Mouse (Mus musculus): ENCODE measurements around the gene Pf4. TPM values are rescaled to one million over a fixed set of nuclear protein-coding genes. Genes with fewer than 3 reads are reported as not detected.

The Pf4 gene
- polyA plus RNA-seq, 1 experiment from 2014 or later: 164 TPM

DNA sequence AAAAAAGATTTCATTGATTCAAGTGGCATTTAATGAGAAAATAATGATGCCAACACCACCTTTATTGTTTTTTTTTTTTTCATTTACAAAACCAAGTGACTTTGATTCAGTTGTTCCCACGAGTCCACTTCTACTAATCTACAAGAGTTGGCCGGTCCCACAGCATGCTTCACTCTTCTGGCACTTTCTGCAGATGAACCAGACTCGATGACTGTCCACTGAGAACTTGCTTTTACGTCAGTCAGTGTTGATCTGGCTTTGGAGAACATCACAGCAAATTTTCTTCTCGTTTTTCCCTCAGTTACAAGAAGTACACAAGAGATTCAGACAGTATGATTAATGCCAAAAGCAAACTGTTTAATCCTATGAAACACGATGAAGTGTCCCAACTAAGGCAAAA lies 6.6 kb downstream of the Pf4 start:
- no peak for TF ChIP-seq EP300 (IDR thresholded peaks at IDR 0.05)

DNA sequence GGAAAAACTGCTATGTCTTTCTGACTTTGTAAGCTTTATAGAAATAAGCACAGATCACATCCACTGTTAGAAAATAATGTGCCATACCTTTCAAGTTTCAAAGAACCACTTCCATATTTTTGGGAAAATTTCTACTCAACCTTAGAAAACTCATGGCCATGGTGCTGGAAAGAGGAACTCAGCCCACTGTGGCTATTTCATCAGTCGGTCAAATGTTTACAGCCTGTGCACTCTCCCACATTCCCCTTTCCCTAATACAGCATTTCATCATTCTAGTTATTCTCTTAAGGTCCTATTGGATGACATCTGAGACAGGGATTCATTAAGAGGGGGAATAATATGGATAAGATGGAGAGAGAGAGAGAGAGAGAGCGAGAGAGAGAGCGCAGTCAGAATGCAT lies 11.5 kb downstream of the Pf4 start:
- TF ChIP-seq EP300 (IDR thresholded peaks at IDR 0.05): no peak
- no peak for TF ChIP-seq CTCF (IDR thresholded peaks at IDR 0.05)
- H3K9ac ChIP-seq (replicated peaks; ENCODE audit: low read depth): no peak overlapping the region
- no peaks in the 10 kb centered on the region for H3K36me3 ChIP-seq (ENCODE audit: insufficient read depth, low read length)
- DNase-seq (ENCODE audit: low spot score) (no peak), ATAC-seq (no peak)
- H3K27ac ChIP-seq (ENCODE audit: low read length): no peak overlapping the region
- no peak overlapping the region for H3K4me2 ChIP-seq (replicated peaks; ENCODE audit: low read depth, low read length)
- H3K4me3 ChIP-seq (ENCODE audit: low read depth, low read length): no peak overlapping the region
- peaks cover 3% of the 10 kb centered on the region; the same call in 1 of the 2 replicates for H3K4me1 ChIP-seq (ENCODE audit: insufficient read depth, low read depth, low read length)
- H3K27me3 ChIP-seq (replicated peaks; ENCODE audit: insufficient read depth, low read length): no peaks in the 10 kb centered on the region
- H3K9me3 ChIP-seq (ENCODE audit: low read length): no peaks in the 10 kb centered on the region
- 74% methylated on average over 3 of the region's 3 CpGs for whole genome bisulfite sequencing

More for the DNA sequence above, 6.6 kb downstream of the Pf4 start:
- H3K36me3 ChIP-seq (ENCODE audit: insufficient read depth, low read length): no peaks in the 10 kb centered on the region
- ATAC-seq (no peak), DNase-seq (ENCODE audit: low spot score) (no peak)
- H3K9me3 ChIP-seq (ENCODE audit: low read length): no peaks in the 10 kb centered on the region
- H3K4me3 ChIP-seq (ENCODE audit: low read depth, low read length): no peak overlapping the region
- no peak overlapping the region for H3K9ac ChIP-seq (replicated peaks; ENCODE audit: low read depth)
- no peak overlapping the region for H3K4me2 ChIP-seq (replicated peaks; ENCODE audit: low read depth, low read length)
- no peak overlapping the region for H3K27ac ChIP-seq (ENCODE audit: low read length)
- H3K27me3 ChIP-seq (replicated peaks; ENCODE audit: insufficient read depth, low read length): no peaks in the 10 kb centered on the region
- 63% methylated on average over 6 of the region's 6 CpGs for WGBS
- H3K4me1 ChIP-seq (ENCODE audit: insufficient read depth, low read depth, low read length): no peaks in the 10 kb centered on the region

DNA sequence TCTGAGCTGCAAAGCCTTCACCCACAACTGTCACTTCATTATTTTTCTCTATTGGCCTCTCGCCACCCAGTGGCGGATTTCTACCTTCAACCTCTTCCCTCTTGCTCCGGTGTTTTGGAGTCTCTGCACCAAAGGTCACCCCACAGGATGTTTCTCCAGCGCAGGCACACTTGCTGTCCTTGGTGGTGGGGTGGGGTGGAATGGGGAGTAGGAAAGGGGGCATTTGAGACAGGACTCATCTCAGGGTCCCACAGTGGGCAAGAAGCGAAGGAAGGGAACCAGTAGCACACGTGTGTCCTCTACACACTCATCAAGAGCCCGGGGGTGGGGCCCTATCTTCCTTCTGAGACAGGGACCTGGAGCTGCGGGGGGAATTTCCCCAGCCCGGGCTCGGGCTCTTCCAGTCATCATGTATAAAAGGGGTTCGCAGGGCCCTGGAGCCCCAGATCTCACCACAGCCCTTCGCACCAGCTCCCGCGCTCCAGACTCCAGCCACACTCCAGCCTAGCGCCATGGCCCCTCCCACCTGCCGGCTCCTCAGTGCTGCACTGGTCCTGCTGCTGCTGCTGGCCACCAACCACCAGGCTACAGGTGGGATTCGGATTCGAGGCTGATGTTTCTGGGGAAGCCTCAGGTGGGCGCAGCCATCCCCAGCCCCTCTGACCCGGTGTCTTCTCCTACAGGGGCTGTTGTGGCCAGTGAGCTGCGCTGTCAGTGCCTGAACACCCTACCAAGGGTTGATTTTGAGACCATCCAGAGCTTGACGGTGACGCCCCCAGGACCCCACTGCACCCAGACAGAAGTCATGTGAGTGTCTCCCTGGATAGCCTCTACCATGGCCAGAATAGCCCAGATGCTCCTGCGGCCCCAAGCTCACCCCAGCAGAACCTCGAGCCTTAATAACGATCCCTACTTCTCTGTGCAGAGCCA lies 13.7 kb downstream of the Pf4 start, which contains the start of gene Cxcl3:
TSS of gene Cxcl3 (plus strand) at position 445 of the 930 bp plus-strand sequence.
- 16% methylated on average over 24 of the region's 26 CpGs for WGBS
- no peak within 1 kb of the TSS for H3K9ac ChIP-seq (replicated peaks; ENCODE audit: low read depth)

DNA sequence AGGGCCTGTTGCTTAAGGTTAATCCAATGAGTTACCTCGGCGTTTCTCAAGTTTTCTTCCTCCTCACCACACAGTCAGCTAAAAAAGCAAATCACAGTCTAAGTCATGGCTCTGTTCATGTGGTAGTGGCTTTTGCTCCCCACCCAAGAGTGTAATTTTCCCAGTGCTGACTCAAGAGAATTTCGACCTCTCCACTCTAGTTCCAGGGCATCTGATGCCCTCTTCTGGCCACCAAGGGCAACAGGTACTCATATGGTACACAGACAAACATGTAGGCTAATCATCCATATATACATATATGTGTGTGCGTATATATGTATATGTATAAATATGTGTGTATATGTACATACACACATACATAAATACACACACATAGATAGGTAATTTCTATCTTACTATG lies 15.9 kb downstream of the Pf4 start:
- WGBS: 71% methylated on average over 4 of the region's 4 CpGs
- Histone ChIP-seq H3K27ac (ENCODE audit: low read length) (no peak overlapping the region), H3K4me2 (replicated peaks; ENCODE audit: low read depth, low read length) (no peak overlapping the region), H3K27me3 (replicated peaks; ENCODE audit: insufficient read depth, low read length) (no peaks in the 10 kb centered on the region), H3K4me1 (ENCODE audit: insufficient read depth, low read depth, low read length) (peaks cover 9% of the 10 kb centered on the region), H3K9me3 (ENCODE audit: low read length) (no peaks in the 10 kb centered on the region), H3K4me3 (ENCODE audit: low read depth, low read length) (no peak overlapping the region), H3K9ac (replicated peaks; ENCODE audit: low read depth) (no peak overlapping the region), H3K36me3 (ENCODE audit: insufficient read depth, low read length) (no peaks in the 10 kb centered on the region)
- TF ChIP-seq EP300 (IDR thresholded peaks at IDR 0.05) (no peak), CTCF (IDR thresholded peaks at IDR 0.05) (peak; percentile 56)
- DNase-seq (ENCODE audit: low spot score): no peak
- ATAC-seq: no peak

More for the DNA sequence above, 13.7 kb downstream of the Pf4 start, which contains the start of gene Cxcl3:
- peak; percentile 53 for ATAC-seq
- DNase-seq (ENCODE audit: low spot score): peak; percentile 56
- H3K4me3 ChIP-seq (ENCODE audit: low read depth, low read length): peak within 1 kb of the TSS; percentile 31
- no peaks in the 10 kb centered on the region for H3K36me3 ChIP-seq (ENCODE audit: insufficient read depth, low read length)
- TF ChIP-seq EP300 (IDR thresholded peaks at IDR 0.05) (no peak), CTCF (IDR thresholded peaks at IDR 0.05) (peak; percentile 60)
- peaks cover 9% of the 10 kb centered on the region for H3K4me1 ChIP-seq (ENCODE audit: insufficient read depth, low read depth, low read length)
- no peaks in the 10 kb centered on the region for H3K9me3 ChIP-seq (ENCODE audit: low read length)
- H3K27me3 ChIP-seq (replicated peaks; ENCODE audit: insufficient read depth, low read length): no peaks in the 10 kb centered on the region
- no peak within 1 kb of the TSS for H3K27ac ChIP-seq (ENCODE audit: low read length)
- H3K4me2 ChIP-seq (replicated peaks; ENCODE audit: low read depth, low read length): peak within 1 kb of the TSS; percentile 53

DNA sequence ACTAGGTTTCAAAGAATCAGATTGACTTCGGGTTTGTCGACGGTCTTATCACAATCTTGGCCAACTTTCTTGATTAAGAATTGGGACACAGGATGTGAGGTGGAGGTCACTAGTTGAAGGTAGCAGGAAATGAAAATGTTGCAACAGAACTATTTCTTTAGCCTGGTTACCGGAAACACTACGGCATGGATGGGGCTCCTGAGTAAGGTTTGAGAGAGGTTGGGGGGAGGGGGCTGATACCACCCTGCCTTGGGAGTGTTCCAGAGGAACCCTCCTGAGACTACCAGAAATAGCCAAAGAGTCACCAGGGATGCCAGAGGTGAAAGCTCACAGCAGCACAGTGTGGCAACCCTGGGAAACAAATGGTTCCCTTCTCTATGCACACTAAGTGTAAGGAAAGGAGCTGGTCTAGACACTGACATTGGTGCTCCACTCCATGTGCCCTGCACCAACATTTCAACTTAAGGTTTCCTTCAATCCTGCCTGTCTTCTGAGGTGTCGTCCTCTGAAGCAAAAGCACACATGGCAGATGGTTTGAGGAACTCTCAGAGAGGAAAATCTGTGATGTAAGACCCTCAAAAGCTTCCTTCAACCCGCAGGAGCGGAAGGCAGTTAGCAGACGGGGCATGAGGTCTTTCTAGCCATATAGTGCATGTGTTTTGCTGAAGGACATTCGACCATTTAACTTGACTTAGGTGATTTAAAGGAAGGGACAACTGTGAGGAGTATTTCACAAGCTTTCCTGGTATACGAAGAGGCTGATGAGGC lies 17.3 kb downstream of the Pf4 start:
- ATAC-seq (peak; percentile 13), DNase-seq (ENCODE audit: low spot score) (peak; percentile 58)
- no peak for TF ChIP-seq CTCF (IDR thresholded peaks at IDR 0.05)
- TF ChIP-seq EP300 (IDR thresholded peaks at IDR 0.05): peak; percentile 46; the same call in 1 of the 2 replicates
- Histone ChIP-seq H3K4me3 (ENCODE audit: low read depth, low read length) (no peak overlapping the region), H3K9ac (replicated peaks; ENCODE audit: low read depth) (no peak overlapping the region), H3K9me3 (ENCODE audit: low read length) (no peaks in the 10 kb centered on the region), H3K27me3 (replicated peaks; ENCODE audit: insufficient read depth, low read length) (no peaks in the 10 kb centered on the region), H3K27ac (ENCODE audit: low read length) (peak overlapping the region; percentile 59), H3K4me2 (replicated peaks; ENCODE audit: low read depth, low read length) (peak overlapping the region; percentile 28), H3K36me3 (ENCODE audit: insufficient read depth, low read length) (no peaks in the 10 kb centered on the region), H3K4me1 (ENCODE audit: insufficient read depth, low read depth, low read length) (peaks cover 9% of the 10 kb centered on the region)
- 45% methylated on average over 11 of the region's 11 CpGs for WGBS

DNA sequence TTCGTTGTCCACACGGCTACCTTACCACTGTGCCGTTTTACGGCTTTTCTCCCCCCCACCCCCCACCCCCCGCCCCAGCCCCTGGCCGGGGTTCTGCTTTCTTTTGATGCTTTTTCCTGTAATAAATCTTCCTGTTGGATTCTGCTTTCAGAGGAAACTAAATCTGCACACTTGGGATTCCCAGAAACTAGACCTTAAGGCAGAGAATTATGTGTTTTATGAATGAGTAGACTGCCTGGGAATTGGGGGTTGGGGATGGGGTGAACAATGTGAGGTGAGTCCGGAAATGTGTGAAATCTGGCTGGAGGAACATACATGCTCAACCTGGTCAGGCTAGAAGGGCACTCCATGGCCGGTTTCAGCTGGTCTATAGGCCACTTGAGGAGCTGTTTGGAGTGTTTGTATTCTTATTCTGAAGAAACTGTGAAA lies 17.9 kb downstream of the Pf4 start:
- H3K27me3 ChIP-seq (replicated peaks; ENCODE audit: insufficient read depth, low read length): no peaks in the 10 kb centered on the region
- H3K4me2 ChIP-seq (replicated peaks; ENCODE audit: low read depth, low read length): peak overlapping the region; percentile 28
- H3K27ac ChIP-seq (ENCODE audit: low read length): peak overlapping the region; percentile 59
- DNase-seq (ENCODE audit: low spot score): peak; percentile 90
- H3K9ac ChIP-seq (replicated peaks; ENCODE audit: low read depth): no peak overlapping the region
- TF ChIP-seq EP300 (IDR thresholded peaks at IDR 0.05) (peak; percentile 85), CTCF (IDR thresholded peaks at IDR 0.05) (no peak)
- ATAC-seq: peak; percentile 69
- H3K4me1 ChIP-seq (ENCODE audit: insufficient read depth, low read depth, low read length): peaks cover 9% of the 10 kb centered on the region
- WGBS: 30% methylated on average over 8 of the region's 8 CpGs
- H3K36me3 ChIP-seq (ENCODE audit: insufficient read depth, low read length): no peaks in the 10 kb centered on the region
- no peak overlapping the region for H3K4me3 ChIP-seq (ENCODE audit: low read depth, low read length)
- no peaks in the 10 kb centered on the region for H3K9me3 ChIP-seq (ENCODE audit: low read length)

All from lung, postnatal 0 days (tissue).